Mouse (Mus musculus): Measurements from ENCODE around the gene Gm49333. TPM values are rescaled to one million over a fixed set of nuclear protein-coding genes. Genes with fewer than 3 reads are reported as not detected.
A peak's percentile ranks its signal among the peaks of the same experiment; 100 is the strongest.

Gm49333 gene
- polyA plus RNA-seq, 1 experiment, result not detected

- Histone ChIP-seq H3K27me3 (ENCODE audit: control insufficient read depth, insufficient read depth, low read length) (no peaks in the 10 kb centered on the region), H3K4me3 (replicated peaks; ENCODE audit: insufficient read depth, low read depth, low read length) (no peak overlapping the region), H3K4me1 (ENCODE audit: control insufficient read depth, insufficient read depth, low read length) (peaks cover 19% of the 10 kb centered on the region), H3K27ac (ENCODE audit: insufficient read depth, low read length) (no peak overlapping the region)
- TF ChIP-seq POLR2A (IDR thresholded peaks at IDR 0.05; ENCODE audit: borderline replicate concordance, insufficient read depth, low read length), result no peak
- no peak for TF ChIP-seq CTCF (IDR thresholded peaks at IDR 0.05; ENCODE audit: borderline replicate concordance, insufficient read depth, low read depth, low read length)
- 82% methylated on average over 6 of the region's 6 CpGs for WGBS
- no peak for DNase-seq
These were observed 63.8 kb downstream of the Gm49333 start for GRCm38 (mm10) chr16:20675213-20675612.

- H3K4me1 ChIP-seq (ENCODE audit: control insufficient read depth, insufficient read depth, low read length), result peaks cover 19% of the 10 kb centered on the region
- no peaks in the 10 kb centered on the region for H3K27me3 ChIP-seq (ENCODE audit: control insufficient read depth, insufficient read depth, low read length)
- WGBS, result 82% methylated on average over 4 of the region's 4 CpGs
These were observed 65.3 kb downstream of the Gm49333 start for GRCm38 (mm10) chr16:20676702-20677101.

GRCm38 (mm10) chr16:20677380-20677779 is 66.0 kb downstream of the Gm49333 start:
- H3K27me3 ChIP-seq (ENCODE audit: control insufficient read depth, insufficient read depth, low read length), result no peaks in the 10 kb centered on the region
- no peak for DNase-seq
- H3K27ac ChIP-seq (ENCODE audit: insufficient read depth, low read length), result no peak overlapping the region
- no peak for TF ChIP-seq CTCF (IDR thresholded peaks at IDR 0.05; ENCODE audit: borderline replicate concordance, insufficient read depth, low read depth, low read length)
- H3K4me3 ChIP-seq (replicated peaks; ENCODE audit: insufficient read depth, low read depth, low read length), result no peak overlapping the region
- WGBS, result 64% methylated on average over 5 of the region's 5 CpGs
- H3K4me1 ChIP-seq (ENCODE audit: control insufficient read depth, insufficient read depth, low read length), result peaks cover 19% of the 10 kb centered on the region

More at GRCm38 (mm10) chr16:20676702-20677101, 65.3 kb downstream of the Gm49333 start:
- TF ChIP-seq POLR2A (IDR thresholded peaks at IDR 0.05; ENCODE audit: borderline replicate concordance, insufficient read depth, low read length) (no peak), CTCF (IDR thresholded peaks at IDR 0.05; ENCODE audit: borderline replicate concordance, insufficient read depth, low read depth, low read length) (no peak)
- DNase-seq, result no peak
- H3K4me3 ChIP-seq (replicated peaks; ENCODE audit: insufficient read depth, low read depth, low read length), result no peak overlapping the region
- H3K27ac ChIP-seq (ENCODE audit: insufficient read depth, low read length), result no peak overlapping the region

- peak; percentile 81 to 87 for DNase-seq
- no peak overlapping the region for H3K27ac ChIP-seq (ENCODE audit: insufficient read depth, low read length)
- 25% methylated on average over 10 of the region's 10 CpGs for WGBS
- H3K4me1 ChIP-seq (ENCODE audit: control insufficient read depth, insufficient read depth, low read length), result peaks cover 19% of the 10 kb centered on the region
- TF ChIP-seq CTCF (IDR thresholded peaks at IDR 0.05; ENCODE audit: borderline replicate concordance, insufficient read depth, low read depth, low read length), result no peak
- TF ChIP-seq POLR2A (IDR thresholded peaks at IDR 0.05; ENCODE audit: borderline replicate concordance, insufficient read depth, low read length), result no peak
- H3K27me3 ChIP-seq (ENCODE audit: control insufficient read depth, insufficient read depth, low read length), result no peaks in the 10 kb centered on the region
- H3K4me3 ChIP-seq (replicated peaks; ENCODE audit: insufficient read depth, low read depth, low read length), result no peak overlapping the region
These were observed 66.7 kb downstream of the Gm49333 start for GRCm38 (mm10) chr16:20677974-20678675.

GRCm38 (mm10) chr16:20690774-20691173 is 79.4 kb downstream of the Gm49333 start:
- H3K4me1 ChIP-seq (ENCODE audit: control insufficient read depth, insufficient read depth, low read length), result no peaks in the 10 kb centered on the region
- H3K27ac ChIP-seq (ENCODE audit: insufficient read depth, low read length), result no peak overlapping the region
- DNase-seq, result no peak
- WGBS, result 92% methylated on average over 3 of the region's 3 CpGs
- no peak for TF ChIP-seq POLR2A (IDR thresholded peaks at IDR 0.05; ENCODE audit: borderline replicate concordance, insufficient read depth, low read length)
- no peak for TF ChIP-seq CTCF (IDR thresholded peaks at IDR 0.05; ENCODE audit: borderline replicate concordance, insufficient read depth, low read depth, low read length)
- no peaks in the 10 kb centered on the region for H3K27me3 ChIP-seq (ENCODE audit: control insufficient read depth, insufficient read depth, low read length)
- H3K4me3 ChIP-seq (replicated peaks; ENCODE audit: insufficient read depth, low read depth, low read length), result no peak overlapping the region

GRCm38 (mm10) chr16:20691617-20692016 is 80.2 kb downstream of the Gm49333 start:
- H3K27ac ChIP-seq (ENCODE audit: insufficient read depth, low read length), result no peak overlapping the region
- no peak for TF ChIP-seq CTCF (IDR thresholded peaks at IDR 0.05; ENCODE audit: borderline replicate concordance, insufficient read depth, low read depth, low read length)
- WGBS, result 74% methylated on average over 1 of the region's 1 CpGs

GRCm38 (mm10) chr16:20692241-20692965 is 81.0 kb downstream of the Gm49333 start:
- H3K4me1 ChIP-seq (ENCODE audit: control insufficient read depth, insufficient read depth, low read length), result no peaks in the 10 kb centered on the region
- 41% methylated on average over 16 of the region's 16 CpGs for whole genome bisulfite sequencing
- no peak overlapping the region for H3K4me3 ChIP-seq (replicated peaks; ENCODE audit: insufficient read depth, low read depth, low read length)
- TF ChIP-seq CTCF (IDR thresholded peaks at IDR 0.05; ENCODE audit: borderline replicate concordance, insufficient read depth, low read depth, low read length) (no peak), POLR2A (IDR thresholded peaks at IDR 0.05; ENCODE audit: borderline replicate concordance, insufficient read depth, low read length) (no peak)
- H3K27me3 ChIP-seq (ENCODE audit: control insufficient read depth, insufficient read depth, low read length), result no peaks in the 10 kb centered on the region
- peak overlapping the region; percentile 37 for H3K27ac ChIP-seq (ENCODE audit: insufficient read depth, low read length)
- peak; percentile 38 to 39 for DNase-seq

More at GRCm38 (mm10) chr16:20691617-20692016, 80.2 kb downstream of the Gm49333 start:
- no peak for DNase-seq
- H3K27me3 ChIP-seq (ENCODE audit: control insufficient read depth, insufficient read depth, low read length), result no peaks in the 10 kb centered on the region
- H3K4me3 ChIP-seq (replicated peaks; ENCODE audit: insufficient read depth, low read depth, low read length), result no peak overlapping the region
- no peaks in the 10 kb centered on the region for H3K4me1 ChIP-seq (ENCODE audit: control insufficient read depth, insufficient read depth, low read length)
